Mouse (Mus musculus): ENCODE measurements at regions not wholly inside any gene's neighbourhood (a gene's known extent, or its start where the extent isn't known, plus 50 kb on each side); places are given as distances from the start of the nearest gene placed in this dataset.

- TF ChIP-seq CTCF (IDR thresholded peaks at IDR 0.05; ENCODE audit: borderline replicate concordance, insufficient read depth, low read depth, low read length) (no peak), POLR2A (IDR thresholded peaks at IDR 0.05; ENCODE audit: borderline replicate concordance, insufficient read depth, low read length) (no peak)
These were observed 147.7 kb upstream of the Tsc22d1 start for GRCm38 (mm10) chr14:76267091-76267490.

All from cerebellum, adult 2 months (tissue).